Mouse (Mus musculus) hematopoietic multipotent progenitor cell, adult 10-12 weeks (in vitro differentiated cells): ENCODE results near the gene Gnas. TPM values are rescaled to one million over a fixed set of nuclear protein-coding genes. Genes with fewer than 3 reads are reported as not detected.

ENCODE experiments used
- polyA plus RNA-seq: library from polyadenylated mRNA; stranded (reverse); fragments of >175 nt; gene quantifications from 2 replicates; pipeline ENCODE4 v1.2.3, GENCODE M21; 2012; ENCODE audit warnings: low replicate concordance

Gnas gene
- polyA plus RNA-seq = 454 and 603 TPM in 2 replicates

DNA sequence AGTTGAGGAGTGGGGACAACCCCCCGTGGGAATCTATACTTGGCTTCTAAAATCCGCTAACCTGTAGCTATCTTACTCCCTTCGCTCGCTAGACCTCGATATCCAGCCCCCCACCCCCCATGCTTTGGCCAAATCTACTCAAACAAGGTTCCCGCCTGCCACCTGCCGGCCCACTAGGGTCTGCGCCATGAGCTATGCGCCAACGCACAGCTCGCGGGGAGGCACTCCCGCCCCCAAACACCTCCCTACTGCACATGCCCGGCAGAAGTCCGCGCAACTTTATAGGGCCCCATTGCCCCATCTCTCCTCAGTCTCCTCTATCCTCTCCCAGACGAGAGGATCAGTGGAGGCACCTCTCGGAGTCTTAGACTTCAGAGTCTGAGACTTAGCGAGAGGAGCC lies at the start of gene Gnas:
Gene Gnas (plus strand): TSS at position 310 of the 400 bp plus-strand sequence.

DNA sequence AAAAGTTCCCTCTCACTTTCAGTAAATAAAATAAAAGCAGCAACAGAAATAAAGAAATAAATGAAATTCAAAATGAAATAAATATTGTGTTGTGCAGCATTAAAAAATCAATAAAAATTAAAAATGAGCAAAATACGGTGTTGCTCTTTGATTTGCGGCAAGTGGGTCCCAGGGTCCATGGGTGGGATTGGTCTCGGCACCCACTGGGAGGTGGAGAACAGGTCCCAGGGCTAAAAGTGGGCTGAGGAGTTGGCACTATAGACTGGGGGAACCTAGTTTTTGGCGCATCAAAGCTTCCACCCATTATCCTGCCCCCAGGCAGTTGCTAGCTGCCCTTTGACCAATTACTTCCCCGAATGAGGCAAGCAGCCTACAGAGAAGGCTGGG lies 62.5 kb downstream of the Gnas start, which contains the start of gene Gm20721:
Gene Gm20721 (minus strand): TSS at position 101 of the 387 bp plus-strand sequence.

Other genes starting within 250 kb of the Gnas start
- 52.3 and 105 TPM in 2 replicates for gene Stx16, start 208.0 kb upstream of the Gnas start, polyA plus RNA-seq
- gene Npepl1, start 174.0 kb upstream of the Gnas start, polyA plus RNA-seq = 158 and 208 TPM in 2 replicates
- 0.41 and 0.44 TPM in 2 replicates for gene Gm20721, start 62.4 kb downstream of the Gnas start, polyA plus RNA-seq
- 33.2 and 48.2 TPM in 2 replicates for gene Nelfcd, start 131.5 kb downstream of the Gnas start, polyA plus RNA-seq
- gene Ctsz, start 154.7 kb downstream of the Gnas start, polyA plus RNA-seq = 162 and 239 TPM in 2 replicates
- gene Tubb1, start 166.4 kb downstream of the Gnas start, polyA plus RNA-seq = 0.31 and 0.71 TPM in 2 replicates
- gene Atp5e, start 179.8 kb downstream of the Gnas start, polyA plus RNA-seq = 54.2 and 173 TPM in 2 replicates
- 10.8 and 26.3 TPM in 2 replicates for gene Prelid3b, start 188.8 kb downstream of the Gnas start, polyA plus RNA-seq